In genomic region chr13:63567677-63568293, GRCm38 (mm10) we compare ENCODE assay signal across 8 mouse cellular contexts. TPM values are rescaled to one million over a fixed set of nuclear protein-coding genes. Genes with fewer than 3 reads are reported as not detected.
A peak's percentile ranks its signal among the peaks of the same experiment; 100 is the strongest.
DNase-seq lines count a peak whose midpoint lies in the region; ATAC-seq lines count a peak whose summit lies in the region.

No protein-coding gene starts in this region.

- H3K36me3 ChIP-seq in hindbrain, embryonic 13.5 days = no peaks in the 10 kb centered on the region

- H3K27me3 ChIP-seq in hindbrain, embryonic 13.5 days = peaks cover 28% of the 10 kb centered on the region

- H3K4me1 ChIP-seq in hindbrain, embryonic 13.5 days (replicated peaks) = peaks cover 45% of the 10 kb centered on the region

- H3K27ac ChIP-seq in hindbrain, embryonic 13.5 days = peak overlapping the region; percentile 89

- H3K9me3 ChIP-seq in hindbrain, embryonic 13.5 days = no peaks in the 10 kb centered on the region

- peak; percentile 83 for ATAC-seq in hindbrain, embryonic 13.5 days (ENCODE audit: low FRiP score)

- H3K9ac ChIP-seq in hindbrain, embryonic 13.5 days = peak overlapping the region; percentile 71

- peak overlapping the region; percentile 98 for H3K4me3 ChIP-seq in hindbrain, embryonic 13.5 days

- DNase-seq in NIH3T3 (ENCODE audit: low read depth) = peak; percentile 93
- peak; percentile 98 to 99 for DNase-seq in cerebellum, postnatal 14 days
- peak; percentile 88 to 93 for DNase-seq in frontal cortex, postnatal 14 days (ENCODE audit: low spot score in 2 of 2)
- DNase-seq in layer of hippocampus, postnatal 14 days (ENCODE audit: low spot score in 2 of 2) = peak; percentile 95
- peak; percentile 97 for DNase-seq in lung, postnatal 10 days
- DNase-seq in ovary, postnatal 14 days (ENCODE audit: low spot score) = peak; percentile 90
- DNase-seq in thymus, postnatal 10 days (ENCODE audit: low spot score in 2 of 2) = peak; percentile 77 to 85

- 0% methylated on average over 58 of the region's 62 CpGs for WGBS in hindbrain, embryonic 13.5 days

- peak overlapping the region; percentile 97 for H3K4me2 ChIP-seq in hindbrain, embryonic 13.5 days

RNA-seq across cellular contexts. Expression of gene Ptch1, which starts 5.6 kb away (rescaled TPM):
- polyA plus RNA-seq in hindbrain, embryonic 13.5 days (2015; fragmentation: Nextera tagmentation; extraction: Ambion mirVana) = 18.0 and 19.2 TPM in 2 replicates
- total RNA-seq in layer of hippocampus, postnatal 14 days (2021) = 10 to 100 TPM; 40.2 to 48.1 TPM

Comparison
In these comparisons a context has a peak if more than half of its experiments do, and no peak if none do; other contexts are left out.
1. Peak in every context shown above with its lines: DNase-seq, ATAC-seq, H3K4me3 ChIP-seq and H3K27ac ChIP-seq.